Comparison of ENCODE assay signal across 8 mouse cellular contexts in the genomic region with DNA sequence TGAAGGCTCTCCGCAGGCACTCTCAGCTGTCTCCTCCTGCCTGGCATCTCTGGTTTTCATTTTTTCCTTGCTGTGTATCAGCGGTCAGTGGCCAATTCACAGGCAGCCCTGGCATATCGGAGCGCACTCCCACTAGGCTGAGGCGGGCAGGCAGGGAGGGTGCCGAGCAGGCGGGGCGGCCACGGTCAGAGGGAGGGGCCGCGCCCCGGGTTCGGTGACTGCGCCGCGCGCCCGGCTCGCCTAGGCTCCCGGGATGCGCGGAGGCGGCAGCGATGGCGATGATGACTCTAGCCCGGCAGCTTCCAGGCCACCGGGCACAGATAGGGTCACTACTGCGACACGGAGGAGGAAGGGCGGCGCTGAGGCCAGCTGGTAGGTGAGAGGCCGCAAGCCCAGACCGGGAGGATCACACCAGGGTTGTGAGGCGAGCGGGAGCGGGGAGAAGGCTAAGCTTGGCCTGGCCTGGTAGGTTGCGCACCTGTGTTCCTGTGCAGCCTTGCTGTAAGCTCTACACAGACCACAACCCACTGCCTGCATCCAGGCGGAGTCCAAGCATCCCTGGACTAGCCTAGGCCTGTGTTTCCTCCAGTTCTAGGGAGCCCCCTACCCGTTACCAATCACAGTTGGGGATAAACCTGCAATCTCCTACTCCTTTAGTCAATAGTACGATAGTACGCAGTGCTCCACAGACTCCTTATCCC. TPM values are rescaled to one million over a fixed set of nuclear protein-coding genes. Genes with fewer than 3 reads are reported as not detected.
DNase-seq lines count a peak whose midpoint lies in the region; ATAC-seq and TF ChIP-seq lines count a peak whose summit lies in the region.

A gene (plus strand): TSS at position 188 of the 701 bp plus-strand sequence.
A gene (plus strand): TSS at position 246 of the 701 bp plus-strand sequence.

- 3% methylated on average over 41 of the region's 41 CpGs for WGBS in forebrain, embryonic 11.5 days
- WGBS in heart, embryonic 12.5 days, result 4% methylated on average over 41 of the region's 41 CpGs
- 4% methylated on average over 41 of the region's 41 CpGs for WGBS in kidney, embryonic 16.5 days
- 4% methylated on average over 37 of the region's 41 CpGs for WGBS in limb, embryonic 14.5 days
- 1% methylated on average over 41 of the region's 41 CpGs for WGBS in midbrain, embryonic 14.5 days
- 4% methylated on average over 41 of the region's 41 CpGs for WGBS in stomach, postnatal 0 days

- ATAC-seq in forebrain, embryonic 11.5 days (replicated peaks; ENCODE audit: low FRiP score), result peak; percentile 94
- ATAC-seq in heart, embryonic 12.5 days (ENCODE audit: insufficient number of reproducible peaks, low FRiP score), result peak; percentile 81; the same call in 1 of the 2 replicates
- ATAC-seq in kidney, embryonic 16.5 days (ENCODE audit: low FRiP score, low TSS enrichment), result peak; percentile 99
- peak; percentile 87 for ATAC-seq in limb, embryonic 14.5 days (ENCODE audit: low FRiP score, low read depth)
- peak; percentile 91 for ATAC-seq in midbrain, embryonic 14.5 days (ENCODE audit: low FRiP score, low TSS enrichment)
- peak; percentile 92 for ATAC-seq in stomach, postnatal 0 days (ENCODE audit: low FRiP score, low TSS enrichment)

- no peaks in the 10 kb centered on the region for H3K4me1 ChIP-seq in forebrain, embryonic 11.5 days (replicated peaks; ENCODE audit: control insufficient read depth, insufficient read depth, low read length)
- 0 out of 2 replicates have a peak, but pooled peaks cover 3% of the 10 kb centered on the region for H3K4me1 ChIP-seq in heart, embryonic 12.5 days (replicated peaks)
- no peaks in the 10 kb centered on the region for H3K4me1 ChIP-seq in kidney, embryonic 16.5 days (ENCODE audit: insufficient read depth, low read length)
- 0 out of 2 replicates have a peak, but pooled peaks cover 6% of the 10 kb centered on the region for H3K4me1 ChIP-seq in limb, embryonic 14.5 days (ENCODE audit: control insufficient read depth, insufficient read depth, low read length)
- H3K4me1 ChIP-seq in midbrain, embryonic 14.5 days (ENCODE audit: control insufficient read depth, insufficient read depth, low read length), result no peaks in the 10 kb centered on the region
- H3K4me1 ChIP-seq in stomach, postnatal 0 days (replicated peaks; ENCODE audit: control insufficient read depth, insufficient read depth), result no peaks in the 10 kb centered on the region

- peak within 1 kb of the TSS; percentile 44 for H3K4me3 ChIP-seq in forebrain, embryonic 11.5 days (ENCODE audit: low read depth, low read length)
- peak within 1 kb of the TSS; percentile 53 for H3K4me3 ChIP-seq in heart, embryonic 12.5 days
- H3K4me3 ChIP-seq in kidney, embryonic 16.5 days (ENCODE audit: low read length), result peak within 1 kb of the TSS; percentile 54
- H3K4me3 ChIP-seq in limb, embryonic 14.5 days (replicated peaks; ENCODE audit: low read length), result peak within 1 kb of the TSS; percentile 50
- H3K4me3 ChIP-seq in midbrain, embryonic 14.5 days (replicated peaks; ENCODE audit: low read depth, low read length), result peak within 1 kb of the TSS; percentile 60
- H3K4me3 ChIP-seq in stomach, postnatal 0 days (ENCODE audit: low read depth, low read length), result peak within 1 kb of the TSS; percentile 40

- peak within 1 kb of the TSS; percentile 58 for H3K9ac ChIP-seq in forebrain, embryonic 11.5 days (ENCODE audit: low read length)
- H3K9ac ChIP-seq in heart, embryonic 12.5 days, result peak within 1 kb of the TSS; percentile 32
- H3K9ac ChIP-seq in kidney, embryonic 16.5 days (replicated peaks; ENCODE audit: low read length), result peak within 1 kb of the TSS; percentile 45
- H3K9ac ChIP-seq in limb, embryonic 14.5 days (ENCODE audit: low read depth, low read length, severe bottlenecking), result peak within 1 kb of the TSS; percentile 61
- H3K9ac ChIP-seq in midbrain, embryonic 14.5 days (replicated peaks; ENCODE audit: low read length), result peak within 1 kb of the TSS; percentile 88
- peak within 1 kb of the TSS; percentile 51 for H3K9ac ChIP-seq in stomach, postnatal 0 days (ENCODE audit: low read length)

- peak; percentile 4 for DNase-seq in thymus, postnatal 14 days
- DNase-seq in thymus, postnatal 0 days (ENCODE audit: low spot score), result no peak
- DNase-seq in forebrain, embryonic 11.5 days (ENCODE audit: low spot score), result peak; percentile 75
- peak; percentile 13 for DNase-seq in limb, embryonic 14.5 days (ENCODE audit: low spot score)
- peak; percentile 81 for DNase-seq in midbrain, embryonic 14.5 days
- peak; percentile 74 for DNase-seq in stomach, postnatal 0 days (ENCODE audit: low spot score)

- no peak for TF ChIP-seq POLR2A in limb, embryonic 14.5 days (IDR thresholded peaks at IDR 0.05; ENCODE audit: borderline replicate concordance, extremely low read depth, insufficient read depth, insufficient read length)

- TF ChIP-seq CTCF in stomach, postnatal 0 days (IDR thresholded peaks at IDR 0.05; ENCODE audit: low read depth), result no peak

- TF ChIP-seq EP300 in stomach, postnatal 0 days (optimal IDR thresholded peaks at IDR 0.05), result no peak

- H3K4me2 ChIP-seq in forebrain, embryonic 11.5 days (ENCODE audit: low read depth, low read length, severe bottlenecking), result peak within 1 kb of the TSS; percentile 84
- H3K4me2 ChIP-seq in heart, embryonic 12.5 days, result peak within 1 kb of the TSS; percentile 78
- H3K4me2 ChIP-seq in kidney, embryonic 16.5 days (replicated peaks; ENCODE audit: low read depth, low read length), result peak within 1 kb of the TSS; percentile 88
- H3K4me2 ChIP-seq in limb, embryonic 14.5 days (replicated peaks; ENCODE audit: low read depth, low read length, severe bottlenecking), result peak within 1 kb of the TSS; percentile 91
- H3K4me2 ChIP-seq in midbrain, embryonic 14.5 days (ENCODE audit: low read length), result peak within 1 kb of the TSS; percentile 75
- H3K4me2 ChIP-seq in stomach, postnatal 0 days (replicated peaks; ENCODE audit: low read depth), result peak within 1 kb of the TSS; percentile 80

- no peaks in the 10 kb centered on the region for H3K9me3 ChIP-seq in forebrain, embryonic 11.5 days (ENCODE audit: control insufficient read depth, low read length)
- H3K9me3 ChIP-seq in heart, embryonic 12.5 days (replicated peaks), result no peaks in the 10 kb centered on the region
- no peaks in the 10 kb centered on the region for H3K9me3 ChIP-seq in kidney, embryonic 16.5 days (ENCODE audit: low read length)
- H3K9me3 ChIP-seq in limb, embryonic 14.5 days (ENCODE audit: control insufficient read depth, low read length), result no peaks in the 10 kb centered on the region
- no peaks in the 10 kb centered on the region for H3K9me3 ChIP-seq in midbrain, embryonic 14.5 days (ENCODE audit: control insufficient read depth, low read length)
- H3K9me3 ChIP-seq in stomach, postnatal 0 days (ENCODE audit: control insufficient read depth, low read length), result no peaks in the 10 kb centered on the region

- H3K27ac ChIP-seq in forebrain, embryonic 11.5 days (ENCODE audit: low read depth, low read length), result no peak within 1 kb of the TSS
- no peak within 1 kb of the TSS for H3K27ac ChIP-seq in heart, embryonic 12.5 days (ENCODE audit: poor library complexity, severe bottlenecking)
- no peak within 1 kb of the TSS for H3K27ac ChIP-seq in kidney, embryonic 16.5 days (ENCODE audit: low read length)
- no peak within 1 kb of the TSS for H3K27ac ChIP-seq in limb, embryonic 14.5 days (replicated peaks; ENCODE audit: low read depth, low read length)
- H3K27ac ChIP-seq in midbrain, embryonic 14.5 days (replicated peaks; ENCODE audit: low read depth, low read length), result peak within 1 kb of the TSS; percentile 89
- no peak within 1 kb of the TSS for H3K27ac ChIP-seq in stomach, postnatal 0 days (replicated peaks)

- H3K27me3 ChIP-seq in forebrain, embryonic 11.5 days (ENCODE audit: control insufficient read depth, insufficient read depth, low read length), result no peaks in the 10 kb centered on the region
- no peaks in the 10 kb centered on the region for H3K27me3 ChIP-seq in heart, embryonic 12.5 days (replicated peaks)
- H3K27me3 ChIP-seq in kidney, embryonic 16.5 days (ENCODE audit: insufficient read depth, low read length), result no peaks in the 10 kb centered on the region
- H3K27me3 ChIP-seq in limb, embryonic 14.5 days (ENCODE audit: control insufficient read depth, insufficient read depth, low read length), result 0 out of 2 replicates have a peak, but pooled peaks cover 2% of the 10 kb centered on the region
- H3K27me3 ChIP-seq in midbrain, embryonic 14.5 days (ENCODE audit: control insufficient read depth, insufficient read depth, low read length), result no peaks in the 10 kb centered on the region
- H3K27me3 ChIP-seq in stomach, postnatal 0 days (ENCODE audit: control insufficient read depth, insufficient read depth, low read length), result no peaks in the 10 kb centered on the region

- H3K36me3 ChIP-seq in forebrain, embryonic 11.5 days (ENCODE audit: control insufficient read depth, insufficient read depth, low read length), result no peaks in the 10 kb centered on the region
- H3K36me3 ChIP-seq in heart, embryonic 12.5 days, result no peaks in the 10 kb centered on the region
- H3K36me3 ChIP-seq in kidney, embryonic 16.5 days (ENCODE audit: insufficient read depth, low read length), result no peaks in the 10 kb centered on the region
- peaks cover 6% of the 10 kb centered on the region; the same call in 1 of the 2 replicates for H3K36me3 ChIP-seq in limb, embryonic 14.5 days (ENCODE audit: control insufficient read depth, insufficient read depth, low read length)
- peaks cover 1% of the 10 kb centered on the region for H3K36me3 ChIP-seq in midbrain, embryonic 14.5 days (ENCODE audit: control insufficient read depth, insufficient read depth, low read length)
- no peaks in the 10 kb centered on the region for H3K36me3 ChIP-seq in stomach, postnatal 0 days (ENCODE audit: control insufficient read depth, insufficient read depth, low read length)

RNA-seq across cellular contexts. Expression of the first gene that starts in this region (rescaled TPM):
- polyA plus RNA-seq in thymus, postnatal 0 days (2015; fragmentation: Nextera tagmentation; extraction: Ambion mirVana), result not detected in 2 replicates
- 1.1 and 1.2 TPM in 2 replicates for polyA plus RNA-seq in forebrain, embryonic 11.5 days (2014; fragmentation: Nextera tagmentation; extraction: Ambion mirVana)
- polyA plus RNA-seq in heart, embryonic 12.5 days (2016; fragmentation: Nextera tagmentation; extraction: Ambion mirVana), result 0.06 and 0.13 TPM in 2 replicates
- polyA plus RNA-seq in kidney, embryonic 16.5 days (2015; fragmentation: Nextera tagmentation; extraction: Ambion mirVana), result 0.10 TPM in 1 of 2 replicates, not detected in the other
- 0.44 and 0.63 TPM in 2 replicates for polyA plus RNA-seq in limb, embryonic 14.5 days (2012; rRNA removed)
- polyA plus RNA-seq in limb, embryonic 14.5 days (2014; fragmentation: Nextera tagmentation; extraction: Ambion mirVana), result 0.11 and 0.14 TPM in 2 replicates
- 7.4 and 8.8 TPM in 2 replicates for polyA plus RNA-seq in midbrain, embryonic 14.5 days (2014; fragmentation: Nextera tagmentation; extraction: Ambion mirVana)
- polyA plus RNA-seq in stomach, postnatal 0 days (2015; fragmentation: Nextera tagmentation; extraction: Ambion mirVana), result 0.13 and 0.19 TPM in 2 replicates

RNA-seq across cellular contexts. Expression of the second gene that starts in this region (rescaled TPM):
- polyA plus RNA-seq in thymus, postnatal 0 days (2015; fragmentation: Nextera tagmentation; extraction: Ambion mirVana), result 32.3 and 39.2 TPM in 2 replicates
- polyA plus RNA-seq in forebrain, embryonic 11.5 days (2014; fragmentation: Nextera tagmentation; extraction: Ambion mirVana), result 30.8 and 31.3 TPM in 2 replicates
- polyA plus RNA-seq in heart, embryonic 12.5 days (2016; fragmentation: Nextera tagmentation; extraction: Ambion mirVana), result 21.1 and 22.7 TPM in 2 replicates
- 28.5 and 30.9 TPM in 2 replicates for polyA plus RNA-seq in kidney, embryonic 16.5 days (2015; fragmentation: Nextera tagmentation; extraction: Ambion mirVana)
- 13.8 and 15.3 TPM in 2 replicates for polyA plus RNA-seq in limb, embryonic 14.5 days (2012; rRNA removed)
- polyA plus RNA-seq in limb, embryonic 14.5 days (2014; fragmentation: Nextera tagmentation; extraction: Ambion mirVana), result 31.5 and 38.1 TPM in 2 replicates
- polyA plus RNA-seq in midbrain, embryonic 14.5 days (2014; fragmentation: Nextera tagmentation; extraction: Ambion mirVana), result 29.8 and 35.6 TPM in 2 replicates
- 14.7 and 15.1 TPM in 2 replicates for polyA plus RNA-seq in stomach, postnatal 0 days (2015; fragmentation: Nextera tagmentation; extraction: Ambion mirVana)

Comparison
In these comparisons a context has a peak if more than half of its experiments do, and no peak if none do; other contexts are left out.
1. H3K9ac ChIP-seq: peak in every context shown above with its lines; median percentile 88 in midbrain, embryonic 14.5 days; 61 in limb, embryonic 14.5 days; 58 in forebrain, embryonic 11.5 days; 51 in stomach, postnatal 0 days; 45 in kidney, embryonic 16.5 days; 32 in heart, embryonic 12.5 days.